Mouse (Mus musculus): ENCODE data around the gene Ulk2.

DNA sequence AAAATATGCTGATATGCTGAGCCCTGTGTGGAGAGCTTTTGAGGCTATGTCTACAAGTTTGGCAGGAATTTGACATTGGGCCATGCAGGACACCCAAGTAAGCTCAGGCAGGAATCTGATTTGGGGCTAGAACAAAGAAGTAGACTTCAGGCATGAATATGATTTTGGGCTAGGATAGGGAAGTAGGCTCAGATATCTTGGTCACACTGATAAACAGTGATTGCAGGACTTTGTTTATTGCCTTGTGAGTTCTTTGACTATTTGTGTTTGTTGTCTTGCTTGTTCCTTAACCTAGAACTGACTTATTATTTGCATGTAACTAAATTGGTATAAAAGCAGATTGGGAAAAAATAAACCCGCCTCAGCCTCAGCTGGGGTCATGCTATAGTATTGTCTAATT, 66.3 kb downstream of the Ulk2 start:
- TF ChIP-seq POLR2A (IDR thresholded peaks at IDR 0.05; ENCODE audit: borderline replicate concordance, extremely low read depth, insufficient read depth, insufficient read length, poor library complexity, severe bottlenecking), result no peak
- no peak for TF ChIP-seq CTCF (IDR thresholded peaks at IDR 0.05; ENCODE audit: borderline replicate concordance, extremely low read depth, insufficient read depth, insufficient read length)
